Mouse (Mus musculus): ENCODE measurements at regions not wholly inside any gene's neighbourhood (a gene's known extent, or its start where the extent isn't known, plus 50 kb on each side); places are given as distances from the start of the nearest gene placed in this dataset.

- 93% methylated on average over 2 of the region's 2 CpGs for WGBS
- no peak overlapping the region for H3K4me3 ChIP-seq (replicated peaks; ENCODE audit: low read depth, low read length)
- H3K27me3 ChIP-seq (ENCODE audit: control insufficient read depth, insufficient read depth, low read length): no peaks in the 10 kb centered on the region
- H3K4me2 ChIP-seq (ENCODE audit: low read length): no peak overlapping the region
- no peak for DNase-seq
- ATAC-seq (ENCODE audit: low FRiP score, low TSS enrichment): no peak
- H3K9ac ChIP-seq (replicated peaks; ENCODE audit: low read length): no peak overlapping the region
- no peaks in the 10 kb centered on the region for H3K4me1 ChIP-seq (ENCODE audit: control insufficient read depth, insufficient read depth, low read length)
- no peaks in the 10 kb centered on the region for H3K9me3 ChIP-seq (ENCODE audit: control insufficient read depth, low read length)
- H3K27ac ChIP-seq (replicated peaks; ENCODE audit: low read depth, low read length): no peak overlapping the region
- H3K36me3 ChIP-seq (ENCODE audit: control insufficient read depth, insufficient read depth, low read length): no peaks in the 10 kb centered on the region
Observed at GRCm38 (mm10) chr13:34414533-34414932, 69.6 kb upstream of the Slc22a23 start.

GRCm38 (mm10) chr13:34408669-34409055 is 63.7 kb upstream of the Slc22a23 start:
- no peaks in the 10 kb centered on the region for H3K4me1 ChIP-seq (ENCODE audit: control insufficient read depth, insufficient read depth, low read length)
- no peak overlapping the region for H3K4me2 ChIP-seq (ENCODE audit: low read length)
- no peak overlapping the region for H3K27ac ChIP-seq (replicated peaks; ENCODE audit: low read depth, low read length)
- DNase-seq: no peak
- no peak for ATAC-seq (ENCODE audit: low FRiP score, low TSS enrichment)
- no peaks in the 10 kb centered on the region for H3K36me3 ChIP-seq (ENCODE audit: control insufficient read depth, insufficient read depth, low read length)
- H3K27me3 ChIP-seq (ENCODE audit: control insufficient read depth, insufficient read depth, low read length): no peaks in the 10 kb centered on the region
- no peaks in the 10 kb centered on the region for H3K9me3 ChIP-seq (ENCODE audit: control insufficient read depth, low read length)
- H3K4me3 ChIP-seq (replicated peaks; ENCODE audit: low read depth, low read length): no peak overlapping the region
- WGBS: 62% methylated on average over 2 of the region's 2 CpGs
- H3K9ac ChIP-seq (replicated peaks; ENCODE audit: low read length): no peak overlapping the region

- no peak overlapping the region for H3K9ac ChIP-seq (replicated peaks; ENCODE audit: low read length)
- ATAC-seq (ENCODE audit: low FRiP score, low TSS enrichment): no peak
- H3K36me3 ChIP-seq (ENCODE audit: control insufficient read depth, insufficient read depth, low read length): no peaks in the 10 kb centered on the region
- H3K4me3 ChIP-seq (replicated peaks; ENCODE audit: low read depth, low read length): no peak overlapping the region
- H3K27me3 ChIP-seq (ENCODE audit: control insufficient read depth, insufficient read depth, low read length): no peaks in the 10 kb centered on the region
- WGBS: 73% methylated on average over 4 of the region's 4 CpGs
- no peak overlapping the region for H3K4me2 ChIP-seq (ENCODE audit: low read length)
- DNase-seq: no peak
- no peaks in the 10 kb centered on the region for H3K4me1 ChIP-seq (ENCODE audit: control insufficient read depth, insufficient read depth, low read length)
- H3K9me3 ChIP-seq (ENCODE audit: control insufficient read depth, low read length): no peaks in the 10 kb centered on the region
- no peak overlapping the region for H3K27ac ChIP-seq (replicated peaks; ENCODE audit: low read depth, low read length)
Observed at GRCm38 (mm10) chr13:34408007-34408668, 63.2 kb upstream of the Slc22a23 start.

- Histone ChIP-seq H3K36me3 (ENCODE audit: control insufficient read depth, insufficient read depth, low read length) (no peaks in the 10 kb centered on the region), H3K27ac (replicated peaks; ENCODE audit: low read depth, low read length) (no peak overlapping the region), H3K27me3 (ENCODE audit: control insufficient read depth, insufficient read depth, low read length) (no peaks in the 10 kb centered on the region), H3K9me3 (ENCODE audit: control insufficient read depth, low read length) (no peaks in the 10 kb centered on the region), H3K4me2 (ENCODE audit: low read length) (no peak overlapping the region), H3K9ac (replicated peaks; ENCODE audit: low read length) (no peak overlapping the region), H3K4me1 (ENCODE audit: control insufficient read depth, insufficient read depth, low read length) (no peaks in the 10 kb centered on the region), H3K4me3 (replicated peaks; ENCODE audit: low read depth, low read length) (no peak overlapping the region)
- no peak for DNase-seq
- ATAC-seq (ENCODE audit: low FRiP score, low TSS enrichment): no peak
Observed at GRCm38 (mm10) chr13:34406291-34406690, 61.3 kb upstream of the Slc22a23 start.

GRCm38 (mm10) chr13:34402631-34403030 is 57.6 kb upstream of the Slc22a23 start:
- Histone ChIP-seq H3K27me3 (ENCODE audit: control insufficient read depth, insufficient read depth, low read length) (no peaks in the 10 kb centered on the region), H3K9me3 (ENCODE audit: control insufficient read depth, low read length) (no peaks in the 10 kb centered on the region), H3K4me2 (ENCODE audit: low read length) (no peak overlapping the region), H3K4me1 (ENCODE audit: control insufficient read depth, insufficient read depth, low read length) (no peaks in the 10 kb centered on the region), H3K27ac (replicated peaks; ENCODE audit: low read depth, low read length) (no peak overlapping the region), H3K36me3 (ENCODE audit: control insufficient read depth, insufficient read depth, low read length) (no peaks in the 10 kb centered on the region), H3K9ac (replicated peaks; ENCODE audit: low read length) (no peak overlapping the region), H3K4me3 (replicated peaks; ENCODE audit: low read depth, low read length) (no peak overlapping the region)
- DNase-seq: no peak
- ATAC-seq (ENCODE audit: low FRiP score, low TSS enrichment): no peak
- WGBS: 97% methylated on average over 1 of the region's 1 CpGs

- H3K27ac ChIP-seq (replicated peaks; ENCODE audit: low read depth, low read length): no peak overlapping the region
- H3K27me3 ChIP-seq (ENCODE audit: control insufficient read depth, insufficient read depth, low read length): no peaks in the 10 kb centered on the region
- no peaks in the 10 kb centered on the region for H3K9me3 ChIP-seq (ENCODE audit: control insufficient read depth, low read length)
- WGBS: 80% methylated on average over 2 of the region's 2 CpGs
- no peak overlapping the region for H3K4me2 ChIP-seq (ENCODE audit: low read length)
- DNase-seq (no peak), ATAC-seq (ENCODE audit: low FRiP score, low TSS enrichment) (no peak)
- no peaks in the 10 kb centered on the region for H3K4me1 ChIP-seq (ENCODE audit: control insufficient read depth, insufficient read depth, low read length)
- H3K4me3 ChIP-seq (replicated peaks; ENCODE audit: low read depth, low read length): no peak overlapping the region
- H3K9ac ChIP-seq (replicated peaks; ENCODE audit: low read length): no peak overlapping the region
- no peaks in the 10 kb centered on the region for H3K36me3 ChIP-seq (ENCODE audit: control insufficient read depth, insufficient read depth, low read length)
Observed at GRCm38 (mm10) chr13:34401031-34401430, 56.0 kb upstream of the Slc22a23 start.

GRCm38 (mm10) chr13:34398847-34399246 is 53.9 kb upstream of the Slc22a23 start:
- H3K27ac ChIP-seq (replicated peaks; ENCODE audit: low read depth, low read length): no peak overlapping the region
- WGBS: 76% methylated on average over 3 of the region's 3 CpGs
- no peak overlapping the region for H3K4me3 ChIP-seq (replicated peaks; ENCODE audit: low read depth, low read length)
- H3K9ac ChIP-seq (replicated peaks; ENCODE audit: low read length): no peak overlapping the region
- no peak overlapping the region for H3K4me2 ChIP-seq (ENCODE audit: low read length)
- H3K36me3 ChIP-seq (ENCODE audit: control insufficient read depth, insufficient read depth, low read length): no peaks in the 10 kb centered on the region
- DNase-seq: no peak
- ATAC-seq (ENCODE audit: low FRiP score, low TSS enrichment): no peak
- no peaks in the 10 kb centered on the region for H3K9me3 ChIP-seq (ENCODE audit: control insufficient read depth, low read length)
- no peaks in the 10 kb centered on the region for H3K4me1 ChIP-seq (ENCODE audit: control insufficient read depth, insufficient read depth, low read length)
- H3K27me3 ChIP-seq (ENCODE audit: control insufficient read depth, insufficient read depth, low read length): no peaks in the 10 kb centered on the region

GRCm38 (mm10) chr13:34398061-34398787 is 53.2 kb upstream of the Slc22a23 start:
- Histone ChIP-seq H3K9ac (replicated peaks; ENCODE audit: low read length) (no peak overlapping the region), H3K9me3 (ENCODE audit: control insufficient read depth, low read length) (no peaks in the 10 kb centered on the region), H3K4me3 (replicated peaks; ENCODE audit: low read depth, low read length) (no peak overlapping the region), H3K27ac (replicated peaks; ENCODE audit: low read depth, low read length) (no peak overlapping the region), H3K36me3 (ENCODE audit: control insufficient read depth, insufficient read depth, low read length) (no peaks in the 10 kb centered on the region), H3K4me1 (ENCODE audit: control insufficient read depth, insufficient read depth, low read length) (no peaks in the 10 kb centered on the region), H3K4me2 (ENCODE audit: low read length) (no peak overlapping the region), H3K27me3 (ENCODE audit: control insufficient read depth, insufficient read depth, low read length) (no peaks in the 10 kb centered on the region)
- ATAC-seq (ENCODE audit: low FRiP score, low TSS enrichment) (no peak), DNase-seq (no peak)
- WGBS: 39% methylated on average over 10 of the region's 10 CpGs

- Histone ChIP-seq H3K27me3 (ENCODE audit: control insufficient read depth, insufficient read depth, low read length) (no peaks in the 10 kb centered on the region), H3K9me3 (ENCODE audit: control insufficient read depth, low read length) (no peaks in the 10 kb centered on the region), H3K36me3 (ENCODE audit: control insufficient read depth, insufficient read depth, low read length) (no peaks in the 10 kb centered on the region)
Observed at GRCm38 (mm10) chr13:34395504-34395903, 50.5 kb upstream of the Slc22a23 start.

More at GRCm38 (mm10) chr13:34395504-34395903, 50.5 kb upstream of the Slc22a23 start:
- no peak overlapping the region for H3K9ac ChIP-seq (replicated peaks; ENCODE audit: low read length)
- H3K4me1 ChIP-seq (ENCODE audit: control insufficient read depth, insufficient read depth, low read length): no peaks in the 10 kb centered on the region
- no peak overlapping the region for H3K27ac ChIP-seq (replicated peaks; ENCODE audit: low read depth, low read length)
- ATAC-seq (ENCODE audit: low FRiP score, low TSS enrichment) (no peak), DNase-seq (no peak)
- no peak overlapping the region for H3K4me2 ChIP-seq (ENCODE audit: low read length)
- H3K4me3 ChIP-seq (replicated peaks; ENCODE audit: low read depth, low read length): no peak overlapping the region

All from midbrain, embryonic 14.5 days (tissue).